Mouse (Mus musculus) E14TG2a.4 (cell line): ENCODE results near the gene Tmem82.
A peak's percentile ranks its signal among the peaks of the same experiment; 100 is the strongest.

ENCODE experiments used
- H3K27me3 ChIP-seq: 2 replicates; pipeline ENCODE4 v1.6.1; 2014; ENCODE audit warnings: low read length, control low read depth; ENCODE audit not compliant: insufficient read depth
- H3K36me3 ChIP-seq: 2 replicates; pipeline ENCODE4 v1.6.1; 2014; ENCODE audit warnings: low read length, control low read depth; ENCODE audit not compliant: insufficient read depth
- H3K4me1 ChIP-seq: replicated peaks from 2 replicates; pipeline ENCODE4 v1.6.1; 2014; ENCODE audit warnings: low read depth, low read length, control low read depth
- H3K4me3 ChIP-seq: replicated peaks from 2 replicates; pipeline ENCODE4 v1.5.1; 2014; ENCODE audit warnings: mild to moderate bottlenecking, low read length
- H3K9me3 ChIP-seq: 2 replicates; pipeline ENCODE4 v1.6.1; 2014; ENCODE audit warnings: low read length, control low read depth
- CTCF ChIP-seq: conservative IDR thresholded peaks from 2 replicates; pipeline ENCODE4 v1.5.1; 2014; ENCODE audit warnings: low read length
- NANOG ChIP-seq: IDR thresholded peaks from 2 replicates; pipeline ENCODE4 v1.6.1; 2014; ENCODE audit warnings: borderline replicate concordance, low read length, mixed read lengths
- POU5F1 ChIP-seq: IDR thresholded peaks from 2 replicates; pipeline ENCODE4 v1.6.1; 2014; ENCODE audit warnings: low read length, borderline replicate concordance

Tmem82 gene

GRCm38 (mm10) chr4:141565325-141565724 is 53.1 kb downstream of the Tmem82 start:
- no peaks in the 10 kb centered on the region for H3K27me3 ChIP-seq
- H3K4me1 ChIP-seq: peaks cover 82% of the 10 kb centered on the region
- peaks cover 24% of the 10 kb centered on the region for H3K36me3 ChIP-seq
- peak; percentile 80; the same call in 1 of the 2 replicates for TF ChIP-seq POU5F1
- no peak for TF ChIP-seq CTCF
- TF ChIP-seq NANOG: peak; percentile 97
- no peaks in the 10 kb centered on the region for H3K9me3 ChIP-seq
- peak overlapping the region; percentile 49; the same call in 1 of the 2 replicates for H3K4me3 ChIP-seq

DNA sequence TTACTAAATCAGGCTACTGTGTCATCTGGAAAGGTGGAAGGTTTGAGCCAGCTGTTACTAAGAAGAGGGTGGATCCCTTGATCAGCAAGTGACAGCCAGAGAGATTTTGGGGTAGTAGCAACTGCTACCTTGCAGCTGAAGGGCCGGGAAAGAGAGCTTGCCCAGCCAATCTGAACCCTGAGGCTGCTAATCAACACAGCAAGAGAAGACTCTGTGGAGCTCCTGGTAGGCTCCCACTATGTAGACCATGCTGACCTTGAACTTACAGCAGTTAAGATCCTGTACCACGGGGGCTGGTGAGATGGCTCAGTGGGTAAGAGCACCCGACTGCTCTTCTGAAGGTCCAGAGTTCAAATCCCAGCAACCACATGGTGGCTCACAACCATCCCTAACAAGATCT is 53.8 kb downstream of the Tmem82 start:
- Histone ChIP-seq H3K4me1 (peaks cover 86% of the 10 kb centered on the region), H3K27me3 (no peaks in the 10 kb centered on the region), H3K4me3 (peak overlapping the region; percentile 26; the same call in 1 of the 2 replicates), H3K9me3 (no peaks in the 10 kb centered on the region), H3K36me3 (peaks cover 24% of the 10 kb centered on the region)
- TF ChIP-seq NANOG (no peak), POU5F1 (no peak), CTCF (no peak)

DNA sequence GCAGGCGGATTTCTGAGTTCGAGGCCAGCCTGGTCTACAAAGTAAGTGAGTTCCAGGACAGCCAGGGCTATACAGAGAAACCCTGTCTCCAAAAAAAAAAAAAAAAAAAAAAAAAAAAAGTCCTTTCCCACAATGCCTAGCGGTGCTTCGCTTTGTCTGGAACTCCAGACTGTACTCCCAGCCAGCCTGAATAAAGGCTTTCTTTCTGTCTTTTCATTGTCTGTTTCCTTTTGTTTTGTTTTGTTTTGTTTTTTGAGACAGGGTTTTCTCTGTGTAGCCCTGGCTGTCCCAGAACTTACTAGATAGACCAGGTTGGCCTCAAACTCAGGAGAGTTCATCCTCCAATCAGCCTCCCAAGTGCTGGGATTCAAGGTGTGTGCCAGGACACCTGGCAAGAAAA is 54.2 kb downstream of the Tmem82 start:
- Histone ChIP-seq H3K4me3 (peak overlapping the region; percentile 26; the same call in 1 of the 2 replicates), H3K4me1 (peaks cover 84% of the 10 kb centered on the region), H3K27me3 (no peaks in the 10 kb centered on the region), H3K36me3 (peaks cover 24% of the 10 kb centered on the region), H3K9me3 (no peaks in the 10 kb centered on the region)
- no peak for TF ChIP-seq CTCF
- TF ChIP-seq POU5F1: no peak
- no peak for TF ChIP-seq NANOG
